In the genomic region with DNA sequence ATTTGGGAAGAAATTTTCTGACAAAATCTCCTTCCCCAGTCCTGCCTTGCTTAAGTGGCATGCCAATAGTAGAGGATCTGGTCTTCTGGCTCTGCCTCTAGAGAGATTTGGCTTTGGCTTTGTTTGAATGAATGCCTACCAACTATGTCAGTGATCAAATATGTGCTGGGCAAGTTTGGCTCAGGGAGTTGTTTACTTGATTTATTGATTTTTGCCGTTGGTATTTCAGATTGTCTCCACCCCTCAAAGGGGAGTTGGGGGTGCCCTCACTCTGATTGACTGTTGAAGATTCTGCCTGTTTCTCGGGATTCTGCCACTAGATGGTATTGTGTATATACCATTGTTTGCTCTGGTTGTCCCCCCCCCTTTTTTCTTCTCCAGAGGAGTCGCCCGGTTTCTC, we compare ENCODE assay signal across 38 mouse cellular contexts. TPM values are rescaled to one million over a fixed set of nuclear protein-coding genes. Genes with fewer than 3 reads are reported as not detected.
"Had no signal": no experiment of that assay in that cellular context is flagged by ENCODE, and none has a peak within 500 bp of the region (broad histone marks: within the 10 kb centered on the region; RNA-seq: fewer than 3 reads in every experiment).

No protein-coding gene starts in this region.

- H3K4me2 ChIP-seq: heart, embryonic 12.5 days; hindbrain, embryonic 12.5 days; hindbrain, embryonic 14.5 days; intestine, embryonic 15.5 days; limb, embryonic 12.5 days had no signal

- H3K9me3 ChIP-seq: heart, embryonic 10.5 days; heart, embryonic 12.5 days; hindbrain, embryonic 10.5 days; hindbrain, embryonic 12.5 days; intestine, embryonic 15.5 days; limb, embryonic 10.5 days; limb, embryonic 12.5 days had no signal

- H3K4me1 ChIP-seq: heart, embryonic 10.5 days; heart, embryonic 12.5 days; hindbrain, embryonic 10.5 days; hindbrain, embryonic 12.5 days; intestine, embryonic 15.5 days; limb, embryonic 10.5 days; limb, embryonic 12.5 days had no signal

- H3K36me3 ChIP-seq: heart, embryonic 10.5 days; heart, embryonic 12.5 days; hindbrain, embryonic 10.5 days; hindbrain, embryonic 12.5 days; intestine, embryonic 15.5 days; limb, embryonic 10.5 days; limb, embryonic 12.5 days had no signal

- H3K27ac ChIP-seq: gastrocnemius, adult 2 months; heart, embryonic 10.5 days; hindbrain, embryonic 10.5 days; hindbrain, embryonic 12.5 days; hindbrain, embryonic 14.5 days; intestine, embryonic 15.5 days; left cerebral cortex, adult 2 months; limb, embryonic 10.5 days; limb, embryonic 12.5 days; liver, embryonic 14.5 days had no signal

- H3K4me3 ChIP-seq: gastrocnemius, adult 2 months; heart, embryonic 10.5 days; heart, embryonic 12.5 days; hindbrain, embryonic 10.5 days; hindbrain, embryonic 12.5 days; intestine, embryonic 15.5 days; left cerebral cortex, adult 2 months; limb, embryonic 10.5 days; limb, embryonic 12.5 days had no signal

- H3K27me3 ChIP-seq: heart, embryonic 12.5 days; hindbrain, embryonic 12.5 days; intestine, embryonic 15.5 days; limb, embryonic 12.5 days had no signal

- DNase-seq: gastrocnemius, adult 2 months; gastrocnemius, postnatal 14 days; gastrocnemius, postnatal 36 days; heart, adult 18-20 months; heart, postnatal 10 days; heart, postnatal 4 days; kidney, adult 18-20 months; kidney, adult 8-10 months; kidney, postnatal 10 days; kidney, postnatal 25 days; kidney, postnatal 4 days; liver had no signal

- ATAC-seq: hindbrain, embryonic 16.5 days; inflammation-experienced regulatory T-cells, adult 6 months; intestine, embryonic 15.5 days; intestine, postnatal 0 days had no signal

- H3K9ac ChIP-seq: heart, embryonic 12.5 days; hindbrain, embryonic 12.5 days; hindbrain, embryonic 14.5 days; intestine, embryonic 15.5 days; limb, embryonic 12.5 days; liver, embryonic 14.5 days had no signal

RNA-seq across cellular contexts. Expression of gene H2bfm, which starts 22.8 kb away (rescaled TPM):
- total RNA-seq: gastrocnemius, adult 2 months; gastrocnemius, postnatal 14 days; gastrocnemius, postnatal 36 days; granulocyte monocyte progenitor cell, adult 5-6 weeks; heart, adult 18-20 months; heart, adult 8-10 months; heart, postnatal 10 days; heart, postnatal 25 days; heart, postnatal 4 days; layer of hippocampus, postnatal 10 days; layer of hippocampus, postnatal 25 days; left cerebral cortex, adult 2 months; left cerebral cortex, postnatal 14 days; left cerebral cortex, postnatal 36 days had no signal
- polyA plus RNA-seq: heart, embryonic 10.5 days; heart, embryonic 12.5 days; heart, embryonic 14.5 days; heart, embryonic 16.5 days; hindbrain, embryonic 10.5 days; hindbrain, embryonic 12.5 days; hindbrain, embryonic 14.5 days; hindbrain, embryonic 16.5 days; inflammation-experienced regulatory T-cells, adult 6 months; intestine, embryonic 15.5 days; intestine, postnatal 0 days; kidney, embryonic 14.5 days; kidney, embryonic 16.5 days; limb, embryonic 10.5 days; limb, embryonic 12.5 days; limb, embryonic 14.5 days; liver, embryonic 14.5 days; liver, embryonic 16.5 days had no signal

RNA-seq across cellular contexts. Expression of gene Rab9b, which starts 35.8 kb away (rescaled TPM):
- total RNA-seq: gastrocnemius, postnatal 36 days; granulocyte monocyte progenitor cell, adult 5-6 weeks had no signal
- polyA plus RNA-seq: inflammation-experienced regulatory T-cells, adult 6 months; liver, embryonic 14.5 days; liver, embryonic 16.5 days had no signal
